Mouse (Mus musculus): ENCODE measurements around the gene Klkb1. TPM values are rescaled to one million over a fixed set of nuclear protein-coding genes. Genes with fewer than 3 reads are reported as not detected.

The Klkb1 gene
- 0.17 TPM for polyA plus RNA-seq (2015; fragmentation: Illumina TruSeq; extraction: RNeasy Lipid Tissue Mini Kit (QIAGEN cat#74804); ENCODE audit: insufficient read depth, low replicate concordance)

DNA sequence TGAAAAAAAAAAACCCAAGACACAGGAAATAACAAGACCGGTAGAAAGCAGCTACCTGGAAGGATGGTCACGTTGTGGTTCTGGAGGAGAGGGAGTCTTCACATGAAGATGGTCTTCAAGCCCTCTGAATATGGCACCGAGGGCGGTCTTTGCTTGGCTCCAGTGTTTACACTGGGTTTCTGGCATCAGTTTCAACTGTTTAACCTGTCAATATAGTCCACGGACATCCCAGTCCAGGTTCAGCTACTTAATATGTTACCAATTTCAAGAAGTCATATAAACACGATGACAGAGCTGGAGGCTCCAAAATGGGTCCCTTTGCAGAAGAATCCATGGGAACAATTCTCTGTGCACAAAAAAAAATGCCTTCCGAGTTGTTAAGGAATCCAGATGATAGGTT, at the start of gene Klkb1:
Gene Klkb1, minus strand, starts transcription at position 173 of the 400 bp plus-strand sequence.

DNA sequence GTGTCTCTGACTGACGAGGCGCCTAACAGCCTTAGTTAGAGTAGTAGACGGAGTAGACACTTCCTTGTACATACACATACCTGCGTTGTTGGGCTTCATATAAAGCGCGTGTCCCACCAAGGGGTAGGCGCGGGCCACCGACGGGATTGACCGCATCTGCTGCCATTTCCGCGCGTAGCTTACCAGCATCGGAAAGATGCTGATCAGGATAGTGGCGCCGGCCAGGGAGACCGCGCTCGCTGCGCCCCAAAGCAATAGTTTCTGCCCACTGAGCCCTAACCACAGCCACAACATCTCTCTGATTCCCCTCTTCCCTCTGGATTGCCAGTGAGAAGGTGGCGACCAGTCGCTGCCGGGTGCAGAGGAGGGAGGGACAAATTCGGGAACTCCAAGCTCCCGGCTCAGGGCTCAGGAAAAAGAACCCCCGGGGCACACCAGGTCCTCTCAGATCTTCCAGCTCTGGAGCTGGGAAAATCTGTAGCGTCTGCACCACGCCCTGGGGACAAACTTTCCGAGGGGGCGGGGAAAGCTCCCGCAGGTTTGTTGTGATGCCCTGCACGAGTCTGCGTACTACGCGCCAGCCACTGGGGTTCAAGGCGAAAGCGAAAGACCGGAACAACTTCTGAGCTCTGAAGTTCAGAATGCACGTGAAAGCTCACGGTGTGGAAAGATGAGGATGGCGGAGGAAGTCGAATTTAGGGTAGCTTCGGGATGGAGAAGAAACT, 38.2 kb upstream of the Klkb1 start, which contains the start of gene Cyp4v3:
Gene Cyp4v3, minus strand, starts transcription at position 532 of the 725 bp plus-strand sequence.

GRCm38 (mm10) chr8:45308366-45308765, 13.7 kb upstream of the Klkb1 start, which contains the start of gene Gm45753:
Gene Gm45753, minus strand, starts transcription at chr8:45308466.

DNA sequence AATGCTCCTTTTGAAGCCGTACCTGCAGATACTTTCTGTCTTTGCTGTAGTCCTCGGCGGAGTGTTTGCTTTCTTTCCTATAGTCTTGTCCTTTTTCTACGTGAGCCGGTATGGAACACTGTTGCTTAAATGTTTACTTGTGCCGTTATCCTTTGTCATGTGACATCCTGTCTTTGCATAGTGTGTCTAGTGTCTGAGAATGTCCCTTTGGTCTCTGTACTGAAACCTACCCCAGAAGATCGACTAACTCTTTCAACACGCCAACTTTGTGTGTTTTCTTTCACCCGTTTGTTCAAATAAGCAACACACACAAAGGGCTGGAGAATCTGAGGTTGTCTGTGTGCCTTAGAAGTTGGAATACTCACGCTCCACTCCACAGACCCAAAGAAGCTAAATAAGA, 32.7 kb downstream of the Klkb1 start, which contains the start of gene F11:
Gene F11, minus strand, starts transcription at position 112 of the 400 bp plus-strand sequence.

Other genes with a start within 250 kb of the Klkb1 start
- gene Mtnr1a, start 225.7 kb downstream of the Klkb1 start, polyA plus RNA-seq (2015; fragmentation: Illumina TruSeq; extraction: RNeasy Lipid Tissue Mini Kit (QIAGEN cat#74804); ENCODE audit: insufficient read depth, low replicate concordance) = not detected
- gene F11, start 32.8 kb downstream of the Klkb1 start, polyA plus RNA-seq (2015; fragmentation: Illumina TruSeq; extraction: RNeasy Lipid Tissue Mini Kit (QIAGEN cat#74804); ENCODE audit: insufficient read depth, low replicate concordance) = not detected
- gene Gm45753, start 13.6 kb upstream of the Klkb1 start, polyA plus RNA-seq (2015; fragmentation: Illumina TruSeq; extraction: RNeasy Lipid Tissue Mini Kit (QIAGEN cat#74804); ENCODE audit: insufficient read depth, low replicate concordance) = not detected
- 23.6 TPM for gene Cyp4v3, start 38.4 kb upstream of the Klkb1 start, polyA plus RNA-seq (2015; fragmentation: Illumina TruSeq; extraction: RNeasy Lipid Tissue Mini Kit (QIAGEN cat#74804); ENCODE audit: insufficient read depth, low replicate concordance)
- 5.9 TPM for gene Fam149a, start 87.4 kb upstream of the Klkb1 start, polyA plus RNA-seq (2015; fragmentation: Illumina TruSeq; extraction: RNeasy Lipid Tissue Mini Kit (QIAGEN cat#74804); ENCODE audit: insufficient read depth, low replicate concordance)
- 29.9 TPM for gene Tlr3, start 116.2 kb upstream of the Klkb1 start, polyA plus RNA-seq (2015; fragmentation: Illumina TruSeq; extraction: RNeasy Lipid Tissue Mini Kit (QIAGEN cat#74804); ENCODE audit: insufficient read depth, low replicate concordance)
- 51.9 TPM for gene Sorbs2, start 212.9 kb upstream of the Klkb1 start, polyA plus RNA-seq (2015; fragmentation: Illumina TruSeq; extraction: RNeasy Lipid Tissue Mini Kit (QIAGEN cat#74804); ENCODE audit: insufficient read depth, low replicate concordance)